Mouse (Mus musculus) ES-Bruce4 (cell line): ENCODE measurements at regions not wholly inside any gene's neighbourhood (a gene's known extent, or its start where the extent isn't known, plus 50 kb on each side); places are given as distances from the start of the nearest gene placed in this dataset.

Experiments used
- CTCF ChIP-seq: IDR thresholded peaks from one replicate; pipeline ENCODE4 v1.8.1; 2011; ENCODE audit warnings: low read depth, low read length
- EP300 ChIP-seq: IDR thresholded peaks from 2 replicates; pipeline ENCODE4 v1.6.1; 2011; ENCODE audit warnings: low read depth, low read length; ENCODE audit not compliant: insufficient read depth

- TF ChIP-seq CTCF, result no peak
- TF ChIP-seq EP300, result no peak
Measured at GRCm38 (mm10) chr5:45258486-45258885, 191.6 kb downstream of the Qdpr start.
